Mouse (Mus musculus): Measurements from ENCODE around the gene Mlycd.

Gene Mlycd

GRCm38 (mm10) chr8:119404648-119405047, 10.0 kb downstream of the Mlycd start:
- no peak for DNase-seq

DNA sequence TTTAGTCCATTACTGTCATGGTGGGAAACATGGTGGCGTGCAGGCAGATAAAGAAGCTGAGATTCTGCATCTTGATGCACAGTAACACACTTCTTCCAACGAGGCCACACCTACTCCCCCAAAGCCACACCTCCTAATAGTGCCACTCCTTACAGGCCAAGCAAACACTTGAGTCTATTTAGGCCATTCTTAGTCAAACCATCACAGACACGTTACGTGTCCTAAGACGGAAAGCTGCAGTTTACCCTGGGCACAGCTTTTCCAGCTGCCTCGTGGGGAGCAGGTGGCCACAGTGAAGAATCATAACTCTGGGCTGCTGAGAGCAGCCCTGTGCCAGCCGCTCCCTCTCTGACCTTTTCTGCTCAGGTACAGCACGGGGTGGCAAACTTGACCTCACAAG, 13.6 kb downstream of the Mlycd start:
- DNase-seq = no peak

DNA sequence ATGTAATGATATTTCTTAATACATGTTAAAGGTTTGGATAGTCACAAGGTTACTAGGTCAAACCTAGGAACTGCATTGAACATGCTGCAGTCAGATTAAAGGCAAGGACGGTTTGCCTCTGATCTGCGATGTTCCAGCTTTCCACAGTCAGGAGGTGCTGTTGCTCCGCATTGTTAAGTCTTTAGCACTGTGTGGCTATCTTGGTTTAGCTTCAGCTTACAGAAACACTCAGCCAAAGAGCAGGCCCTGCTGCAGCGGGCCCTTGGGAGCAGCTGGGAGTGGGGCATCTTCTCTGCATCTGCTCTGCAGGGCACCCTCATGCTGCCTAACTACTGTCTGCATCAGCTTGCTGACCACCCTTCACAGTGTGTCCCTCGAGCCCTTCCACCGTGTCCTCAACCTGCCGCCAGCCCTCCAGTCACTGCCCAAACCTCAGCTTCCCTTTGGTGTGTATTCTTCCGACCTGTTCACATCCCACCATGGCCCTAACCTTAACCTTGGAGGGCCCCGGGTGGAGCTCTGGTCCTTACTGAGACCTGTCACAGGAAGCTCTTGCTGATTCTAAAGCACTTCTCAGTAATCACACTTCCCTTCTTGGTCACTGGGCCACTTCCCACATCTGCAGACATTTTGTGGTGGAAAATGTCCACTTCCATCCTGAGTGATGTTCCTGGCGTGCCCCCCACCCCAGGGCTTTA, 17.5 kb downstream of the Mlycd start:
- no peak for DNase-seq

DNA sequence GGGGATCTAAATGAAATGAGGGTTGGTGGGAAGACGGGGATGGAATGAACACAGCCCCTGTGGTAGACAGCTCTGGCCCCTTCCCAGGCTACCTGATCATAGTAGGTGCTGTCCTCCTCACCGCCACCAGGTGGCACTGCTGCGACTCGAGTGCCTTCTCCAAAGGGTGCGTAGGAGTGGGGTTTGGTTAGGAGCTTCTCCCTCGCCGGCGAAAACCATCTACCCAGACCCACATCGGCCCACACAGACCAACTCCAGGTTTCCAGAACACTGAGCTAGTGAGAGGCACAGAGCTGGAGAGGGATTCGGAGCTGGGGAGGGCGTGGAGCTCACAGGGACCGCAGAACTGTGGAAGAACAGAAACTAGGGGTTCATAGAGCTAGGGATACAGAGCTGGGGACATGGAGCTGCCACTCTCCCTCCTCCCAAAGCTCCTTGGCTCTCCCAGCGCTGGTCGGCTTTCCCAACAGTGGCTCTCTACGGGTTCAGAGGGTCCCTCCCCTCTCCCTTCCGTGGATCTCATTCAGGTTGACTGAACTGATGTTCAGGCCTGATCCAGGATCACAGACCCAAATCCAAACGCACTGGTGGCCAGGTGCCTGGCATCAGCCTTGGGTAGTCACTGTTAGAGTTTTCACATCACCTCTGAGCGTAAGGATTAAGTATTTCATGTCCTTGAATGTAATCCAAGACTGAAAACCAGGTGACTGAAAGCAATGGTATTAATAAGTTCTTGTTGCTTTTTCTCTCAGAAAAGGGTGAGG, 18.2 kb downstream of the Mlycd start:
- peak; percentile 58 for DNase-seq

- DNase-seq = no peak
Observed at GRCm38 (mm10) chr8:119413605-119414004, 18.9 kb downstream of the Mlycd start.

- no peak for DNase-seq
Observed at GRCm38 (mm10) chr8:119420318-119420717, 25.6 kb downstream of the Mlycd start.

DNA sequence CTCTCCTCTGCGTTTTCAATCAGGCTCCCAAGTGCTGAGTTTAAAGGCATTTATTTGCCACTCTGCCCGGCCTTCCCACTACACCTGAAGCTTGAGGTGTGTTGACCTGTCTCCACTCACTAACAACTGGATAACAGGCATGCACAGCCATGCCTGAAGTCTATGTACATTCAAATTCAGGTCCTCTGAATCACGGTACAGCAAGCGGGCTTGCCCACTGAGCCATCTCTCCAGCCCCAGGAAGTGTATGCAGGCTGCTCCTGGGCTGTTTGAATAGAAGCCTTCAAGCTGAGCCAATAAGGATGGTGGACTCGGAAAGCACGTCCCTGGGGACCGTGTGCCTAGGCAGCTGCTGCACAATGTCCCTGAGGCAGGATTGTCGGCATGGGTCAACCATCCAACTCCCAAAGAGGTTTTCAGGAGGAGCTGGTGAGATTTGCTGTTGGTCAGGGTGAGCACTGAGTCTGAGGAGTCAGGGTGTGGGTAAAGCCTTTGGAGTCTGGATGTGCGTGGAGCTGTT, 27.0 kb downstream of the Mlycd start:
- DNase-seq = no peak

GRCm38 (mm10) chr8:119422123-119422711, 27.5 kb downstream of the Mlycd start:
- no peak for DNase-seq

- no peak for DNase-seq
Observed at GRCm38 (mm10) chr8:119423631-119424141, 29.0 kb downstream of the Mlycd start.

- no peak for DNase-seq
Observed at GRCm38 (mm10) chr8:119424199-119424733, 29.6 kb downstream of the Mlycd start.

GRCm38 (mm10) chr8:119424740-119425139, 30.1 kb downstream of the Mlycd start:
- DNase-seq = no peak

DNA sequence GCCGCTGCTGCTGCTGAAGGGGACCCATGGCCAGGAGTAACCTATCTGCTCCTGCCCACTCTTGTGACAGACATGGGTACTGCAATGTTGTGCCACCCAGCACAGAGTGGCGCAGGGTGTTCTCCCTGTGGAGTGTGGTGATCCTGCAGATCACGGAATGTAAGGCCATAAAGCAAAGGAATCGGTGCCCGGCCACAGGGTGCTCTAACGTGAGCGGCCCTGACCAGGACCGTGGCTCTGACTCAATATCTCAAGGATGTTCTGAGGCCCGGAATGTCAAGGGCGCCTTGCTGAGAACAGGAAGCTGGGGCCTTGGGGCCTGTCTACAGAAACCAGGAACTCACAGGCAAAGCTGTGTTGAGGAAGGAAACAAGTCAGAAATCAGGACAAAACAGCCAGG, 30.9 kb downstream of the Mlycd start:
- DNase-seq = no peak

DNA sequence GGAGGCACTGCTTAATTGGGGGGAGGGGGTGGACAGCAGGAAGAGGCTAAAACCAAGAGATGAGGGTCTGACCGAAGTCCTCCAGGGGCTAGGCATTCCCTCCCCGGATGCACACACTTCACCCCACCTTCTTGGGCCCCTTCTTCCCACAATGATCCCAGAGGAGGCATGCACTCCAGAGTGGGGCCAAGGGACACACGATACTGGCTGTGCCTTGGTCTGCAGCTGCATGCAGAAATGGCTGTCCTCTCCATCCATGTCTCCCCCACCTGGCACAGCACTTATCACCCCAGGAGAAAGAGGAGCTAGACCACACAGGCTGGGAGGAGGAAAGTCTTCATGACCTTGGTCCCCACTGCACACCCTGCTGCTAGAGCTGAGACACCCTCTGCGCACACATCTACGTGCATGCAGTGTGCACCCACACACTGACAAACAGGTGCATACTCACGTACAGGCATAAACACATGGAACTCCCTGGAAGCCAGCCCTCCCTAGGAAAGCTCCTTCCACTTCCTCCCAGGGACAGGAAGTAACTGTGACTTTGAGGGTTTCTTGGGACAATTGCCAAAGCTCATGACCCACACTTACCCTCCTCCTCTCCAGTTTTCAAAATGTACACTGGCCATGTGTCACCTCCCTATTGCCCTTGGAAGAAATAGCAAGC, 31.5 kb downstream of the Mlycd start:
- DNase-seq = no peak

DNA sequence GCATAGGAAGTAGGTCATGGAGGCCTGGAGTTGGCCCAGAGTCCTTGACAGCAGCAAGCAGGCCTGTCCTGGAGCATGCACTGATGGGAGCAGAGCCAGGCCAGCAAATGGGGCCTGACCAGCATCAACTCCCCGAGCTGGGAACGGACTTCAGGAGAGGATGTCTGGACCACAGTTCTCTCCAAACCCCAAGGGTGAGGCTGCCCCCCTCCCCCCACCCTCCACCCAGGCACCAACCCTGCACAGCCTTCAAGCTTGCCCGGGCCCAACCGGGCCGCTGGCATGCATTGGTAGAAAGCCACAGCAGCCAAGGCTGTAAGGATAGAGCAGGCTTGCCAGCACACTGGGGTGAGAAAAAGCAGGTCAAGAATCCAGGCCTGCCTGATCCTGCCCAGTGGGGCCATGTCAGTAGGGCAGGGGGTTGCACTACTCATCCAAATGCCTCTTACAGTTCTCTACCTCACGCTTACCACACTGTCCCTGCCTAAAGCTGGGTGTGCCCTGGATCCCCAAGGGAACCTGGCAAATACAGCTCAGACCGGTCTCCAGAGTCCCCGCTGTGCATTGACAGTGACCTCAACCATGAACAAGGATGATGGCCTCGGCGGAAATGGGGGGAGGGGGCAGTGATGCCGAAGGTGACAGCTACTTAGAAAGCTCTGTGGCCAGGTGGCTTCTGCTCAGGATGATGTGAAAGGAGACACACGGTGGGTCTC, 33.1 kb downstream of the Mlycd start:
- peak; percentile 58 for DNase-seq

DNA sequence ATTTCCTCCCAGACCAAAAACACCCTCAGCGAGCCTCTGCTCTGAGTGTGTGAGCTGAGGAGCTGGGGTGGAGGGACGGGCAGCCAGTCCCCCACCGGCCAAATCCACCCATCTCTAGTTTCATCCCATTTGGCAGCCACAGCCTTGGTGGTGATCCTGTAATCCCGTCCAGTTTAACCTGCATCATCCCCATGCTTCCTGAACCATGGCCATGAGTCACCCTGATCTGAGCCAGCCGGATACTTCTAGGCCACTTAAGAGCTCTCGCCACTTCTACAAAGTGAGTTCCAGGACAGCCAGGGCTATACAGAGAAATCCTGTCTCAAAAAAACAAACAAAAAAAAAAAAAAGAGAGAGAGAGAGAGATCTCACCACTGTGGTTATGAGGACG, 33.7 kb downstream of the Mlycd start:
- DNase-seq = no peak

- DNase-seq = no peak
Observed at GRCm38 (mm10) chr8:119428766-119429327, 34.2 kb downstream of the Mlycd start.

DNA sequence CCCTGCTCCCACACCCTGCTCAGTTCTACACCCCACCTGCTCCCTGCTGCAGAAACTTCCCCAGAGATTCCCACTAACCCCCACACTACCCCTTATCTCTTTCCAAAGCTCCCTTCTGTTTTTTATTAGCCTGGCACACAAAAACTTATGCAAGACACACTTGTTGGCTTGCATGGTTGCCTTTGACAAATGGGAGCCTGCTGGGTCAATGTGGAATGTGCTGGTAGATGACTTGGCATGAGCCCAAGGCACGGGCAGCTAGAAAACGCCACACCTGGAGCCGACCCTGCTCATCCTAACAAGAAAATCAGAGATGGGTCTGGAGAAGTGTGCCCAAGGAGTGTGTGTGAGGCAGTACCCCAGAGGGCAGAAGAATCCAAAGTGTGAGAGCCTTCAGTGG, 34.9 kb downstream of the Mlycd start:
- DNase-seq = no peak

GRCm38 (mm10) chr8:119430250-119430649, 35.6 kb downstream of the Mlycd start:
- no peak for DNase-seq

DNA sequence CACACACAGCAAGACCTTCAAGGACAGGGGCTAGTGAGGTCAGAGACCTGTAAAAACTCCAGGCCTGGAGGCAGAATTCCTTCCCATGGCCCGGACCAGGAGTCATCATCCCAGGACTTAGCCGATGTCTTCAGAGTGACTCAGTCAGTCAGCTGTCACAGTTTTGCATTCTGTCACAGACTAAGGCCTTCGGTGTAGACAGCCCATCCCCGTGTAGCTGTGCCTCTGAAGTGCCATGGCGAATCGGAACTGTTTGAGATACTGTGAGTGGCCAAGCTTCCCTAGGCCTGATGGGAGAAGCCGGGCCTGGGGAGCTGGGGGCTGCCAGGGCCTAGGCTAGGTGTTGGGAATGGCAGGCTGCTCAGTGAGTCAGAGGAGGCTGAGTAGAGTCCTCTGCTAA, 36.0 kb downstream of the Mlycd start:
- no peak for DNase-seq

DNA sequence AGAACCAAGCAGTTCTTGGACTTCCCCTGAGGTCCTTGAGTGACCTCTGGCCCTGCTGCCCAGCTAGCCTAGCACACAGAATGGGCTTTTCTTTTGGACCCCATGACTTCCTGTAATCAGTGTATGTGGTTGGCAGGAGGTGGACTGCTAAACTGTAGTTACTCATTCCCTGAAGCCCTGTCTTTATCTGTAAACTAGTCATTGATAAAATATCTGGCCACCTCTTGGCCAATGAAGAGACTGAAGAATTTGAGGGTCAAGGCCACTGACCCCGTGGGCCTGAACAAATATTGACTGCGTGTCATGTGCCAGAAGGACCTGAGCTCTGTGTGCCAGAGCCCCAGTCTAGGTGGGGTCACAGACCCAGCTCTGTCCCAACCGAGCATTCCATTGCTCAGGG, 37.7 kb downstream of the Mlycd start:
- DNase-seq = no peak

- DNase-seq = no peak
Observed at GRCm38 (mm10) chr8:119433582-119434174, 39.0 kb downstream of the Mlycd start, which contains the start of gene Osgin1. Gene Osgin1, plus strand, starts transcription at chr8:119434124.
